Mouse (Mus musculus) kidney, embryonic 15.5 days (tissue): ENCODE measurements around the gene Lgi1. TPM values are rescaled to one million over a fixed set of nuclear protein-coding genes. Genes with fewer than 3 reads are reported as not detected.

Source experiments
- ATAC-seq: fragments of 200-750 bp; cut with Nextera tagmentation; replicated peaks from 2 replicates; pipeline ENCODE4 v1.8.0; 2017; ENCODE audit warnings: moderate TSS enrichment; ENCODE audit not compliant: low FRiP score
- H3K27ac ChIP-seq: fragments of 300-500 bp; sonication (generic); 2 replicates; pipeline ENCODE4 v1.5.1; 2015; ENCODE audit warnings: mild to moderate bottlenecking, inconsistent platforms
- H3K27me3 ChIP-seq: fragments of 300-500 bp; sonication (generic); 2 replicates; pipeline ENCODE4 v1.6.1; 2015; ENCODE audit warnings: inconsistent platforms
- H3K36me3 ChIP-seq: fragments of 300-500 bp; sonication (generic); 2 replicates; pipeline ENCODE4 v1.6.1; 2015; ENCODE audit warnings: inconsistent platforms
- H3K4me1 ChIP-seq: fragments of 300-500 bp; sonication (generic); 2 replicates; pipeline ENCODE4 v1.6.1; 2015; ENCODE audit warnings: inconsistent platforms
- H3K4me2 ChIP-seq: fragments of 300-500 bp; sonication (generic); 2 replicates; pipeline ENCODE4 v1.6.1; 2015; ENCODE audit warnings: moderate library complexity, mild to moderate bottlenecking, inconsistent platforms
- H3K4me3 ChIP-seq: fragments of 300-500 bp; sonication (generic); replicated peaks from 2 replicates; pipeline ENCODE4 v1.5.1; 2015; ENCODE audit warnings: mild to moderate bottlenecking, inconsistent platforms
- H3K9ac ChIP-seq: fragments of 300-500 bp; sonication (generic); 2 replicates; pipeline ENCODE4 v1.6.1; 2015; ENCODE audit warnings: mild to moderate bottlenecking, inconsistent platforms
- H3K9me3 ChIP-seq: fragments of 300-500 bp; sonication (generic); replicated peaks from 2 replicates; pipeline ENCODE4 v1.6.1; 2016; ENCODE audit warnings: inconsistent platforms
- WGBS: fragments of 180-500 bp; shearing (Covaris S2); methylation state at CpG from one replicate; pipeline ENCODE4 v1.1.7; 2015; ENCODE audit warnings: mixed read lengths; 5-methylcytosine and 5-hydroxymethylcytosine counted together
- polyA plus RNA-seq: library from polyadenylated mRNA; unstranded; fragments of >200 nt; fragmentation: Nextera tagmentation; extraction: Ambion mirVana; gene quantifications from 2 replicates; pipeline ENCODE4 v1.2.1, GENCODE M21; 2015

The Lgi1 gene
- polyA plus RNA-seq, 1 experiment from 2014 or later: 2.8 TPM

DNA sequence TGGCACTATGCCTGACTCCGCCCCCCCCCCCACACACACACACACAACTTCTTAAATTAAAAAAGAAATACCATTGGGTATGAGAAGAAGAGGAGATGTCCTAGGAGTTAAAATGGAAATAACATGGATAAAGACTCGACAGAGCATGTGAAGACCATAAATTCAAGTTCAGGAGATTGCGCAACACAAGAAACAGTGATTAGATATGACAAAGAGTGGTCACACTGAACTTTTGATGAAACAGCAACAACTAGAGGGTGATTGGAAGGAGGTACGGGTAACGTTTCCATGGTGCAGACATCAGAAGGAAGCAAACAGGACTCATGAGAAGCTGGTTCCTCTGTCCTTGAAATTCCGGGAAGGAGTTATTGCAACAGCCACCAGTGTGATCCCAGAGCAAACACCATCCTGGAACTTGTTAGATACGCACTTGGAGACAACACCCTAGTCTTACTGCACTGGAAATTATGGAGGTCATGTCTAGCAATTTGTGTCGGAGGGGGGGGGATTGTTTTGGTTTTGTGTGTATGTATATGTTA is 22.0 kb upstream of the Lgi1 start:
- Histone ChIP-seq H3K4me3 (no peak overlapping the region), H3K27me3 (no peaks in the 10 kb centered on the region), H3K9ac (no peak overlapping the region), H3K4me2 (no peak overlapping the region), H3K4me1 (0 out of 2 replicates have a peak, but pooled peaks cover 6% of the 10 kb centered on the region), H3K9me3 (no peaks in the 10 kb centered on the region), H3K27ac (no peak overlapping the region), H3K36me3 (no peaks in the 10 kb centered on the region)
- no peak for ATAC-seq
- WGBS: 87% methylated on average over 8 of the region's 8 CpGs

DNA sequence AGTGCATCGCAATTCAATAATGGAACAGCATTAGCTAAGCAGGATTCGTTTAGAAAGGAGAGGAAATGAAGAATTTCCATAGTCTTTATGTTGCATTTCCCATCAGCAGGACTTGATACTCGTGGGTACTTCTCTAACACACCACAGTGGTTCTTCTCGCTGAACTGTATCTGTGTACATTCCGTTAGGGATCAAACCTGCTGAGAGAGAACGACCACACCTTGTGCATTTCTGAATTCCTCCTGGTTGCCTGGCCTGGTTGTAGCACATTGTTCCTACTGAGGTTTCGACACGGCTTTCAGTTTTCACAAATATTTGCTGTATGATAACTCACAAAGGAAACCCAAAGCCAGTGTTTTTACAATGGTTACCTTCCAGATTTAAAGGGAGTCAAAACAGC is 19.6 kb upstream of the Lgi1 start:
- Histone ChIP-seq H3K4me2 (no peak overlapping the region), H3K9me3 (no peaks in the 10 kb centered on the region), H3K9ac (no peak overlapping the region), H3K27me3 (no peaks in the 10 kb centered on the region), H3K27ac (no peak overlapping the region), H3K4me3 (no peak overlapping the region), H3K4me1 (no peaks in the 10 kb centered on the region), H3K36me3 (no peaks in the 10 kb centered on the region)
- no peak for ATAC-seq
- WGBS: 69% methylated on average over 8 of the region's 8 CpGs

GRCm38 (mm10) chr19:38245361-38246176 is 18.8 kb upstream of the Lgi1 start:
- H3K9me3 ChIP-seq: no peaks in the 10 kb centered on the region
- no peaks in the 10 kb centered on the region for H3K27me3 ChIP-seq
- no peaks in the 10 kb centered on the region for H3K36me3 ChIP-seq
- H3K9ac ChIP-seq: no peak overlapping the region
- no peak for ATAC-seq
- H3K4me1 ChIP-seq: no peaks in the 10 kb centered on the region
- H3K4me3 ChIP-seq: no peak overlapping the region
- peak overlapping the region; percentile 18; the same call in 1 of the 2 replicates for H3K4me2 ChIP-seq
- no peak overlapping the region for H3K27ac ChIP-seq
- 49% methylated on average over 10 of the region's 10 CpGs for WGBS

DNA sequence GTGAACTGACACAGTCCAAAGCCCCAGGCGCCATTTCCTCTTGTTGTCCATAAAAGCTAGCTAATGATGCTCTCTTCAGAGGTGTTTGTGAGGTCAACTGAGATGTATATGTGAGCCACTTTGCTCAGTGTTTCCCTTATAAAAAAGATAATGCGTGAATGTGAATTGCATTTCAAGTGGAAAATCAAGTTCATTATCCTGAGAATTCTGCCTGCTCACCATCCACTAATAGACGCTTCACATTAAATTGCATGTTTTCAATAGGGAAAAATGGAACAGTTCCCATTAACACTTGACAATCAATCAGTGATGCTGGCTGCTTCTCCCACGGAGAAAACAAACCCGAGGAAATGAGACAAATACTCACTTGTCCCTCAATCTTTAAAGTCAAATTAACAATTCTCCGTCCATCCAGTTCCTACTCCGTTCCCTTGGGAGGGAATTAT is 18.1 kb upstream of the Lgi1 start:
- Histone ChIP-seq H3K4me3 (no peak overlapping the region), H3K4me2 (no peak overlapping the region), H3K27ac (no peak overlapping the region), H3K9ac (no peak overlapping the region), H3K4me1 (no peaks in the 10 kb centered on the region), H3K36me3 (no peaks in the 10 kb centered on the region), H3K9me3 (no peaks in the 10 kb centered on the region), H3K27me3 (no peaks in the 10 kb centered on the region)
- 72% methylated on average over 7 of the region's 7 CpGs for WGBS
- ATAC-seq: no peak

DNA sequence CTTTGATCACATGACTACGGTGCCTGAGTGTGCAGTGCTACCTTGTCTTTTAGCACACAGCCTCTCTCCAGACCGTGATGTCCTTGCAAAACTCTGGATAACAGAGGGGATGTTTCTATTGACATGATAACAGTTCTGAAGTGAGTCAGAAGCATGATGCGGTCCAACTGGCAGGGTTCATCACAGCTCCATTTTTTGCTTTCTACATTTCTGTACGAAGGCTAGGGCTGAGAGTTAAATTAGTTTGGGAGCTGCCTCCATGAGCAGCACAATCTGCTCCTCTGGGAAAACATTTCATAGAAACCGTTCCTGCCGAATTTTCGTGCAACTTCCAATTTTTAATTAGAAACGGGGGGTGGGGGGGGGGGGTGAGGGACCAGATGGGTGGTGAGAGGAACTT is 14.7 kb upstream of the Lgi1 start:
- Histone ChIP-seq H3K9ac (no peak overlapping the region), H3K4me3 (no peak overlapping the region), H3K27ac (no peak overlapping the region), H3K4me2 (no peak overlapping the region), H3K9me3 (no peaks in the 10 kb centered on the region), H3K27me3 (no peaks in the 10 kb centered on the region), H3K4me1 (no peaks in the 10 kb centered on the region), H3K36me3 (no peaks in the 10 kb centered on the region)
- ATAC-seq: no peak
- 85% methylated on average over 8 of the region's 8 CpGs for WGBS

DNA sequence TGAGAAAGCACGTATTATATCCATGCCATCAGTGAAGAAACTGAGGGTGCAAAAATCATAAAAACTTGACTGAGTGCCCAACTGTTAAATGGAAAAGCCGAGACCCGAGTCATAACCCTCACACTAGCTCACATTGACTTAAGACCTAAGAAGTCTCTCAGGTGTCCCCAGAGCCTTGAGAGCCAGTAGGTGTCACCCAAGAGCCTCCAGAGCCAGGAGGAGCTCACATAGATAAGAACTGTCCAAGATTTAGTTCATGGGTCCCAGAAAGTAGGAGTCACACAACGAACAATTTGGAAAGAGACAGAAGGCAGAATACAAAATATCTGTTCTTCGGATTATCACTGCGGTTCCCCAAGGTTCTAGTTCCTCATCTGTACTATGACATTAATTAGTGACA is 10.5 kb upstream of the Lgi1 start:
- no peaks in the 10 kb centered on the region for H3K4me1 ChIP-seq

GRCm38 (mm10) chr19:38258651-38259065 is 5.7 kb upstream of the Lgi1 start:
- no peak overlapping the region for H3K4me3 ChIP-seq
- H3K27ac ChIP-seq: no peak overlapping the region
- no peaks in the 10 kb centered on the region for H3K4me1 ChIP-seq
- no peaks in the 10 kb centered on the region for H3K9me3 ChIP-seq
- WGBS: 84% methylated on average over 3 of the region's 3 CpGs
- H3K36me3 ChIP-seq: no peaks in the 10 kb centered on the region
- no peak for ATAC-seq
- no peak overlapping the region for H3K9ac ChIP-seq
- H3K4me2 ChIP-seq: no peak overlapping the region
- H3K27me3 ChIP-seq: peaks cover 9% of the 10 kb centered on the region

More for the DNA sequence above, 10.5 kb upstream of the Lgi1 start:
- Histone ChIP-seq H3K27me3 (no peaks in the 10 kb centered on the region), H3K9me3 (no peaks in the 10 kb centered on the region), H3K9ac (no peak overlapping the region), H3K27ac (no peak overlapping the region), H3K36me3 (no peaks in the 10 kb centered on the region), H3K4me3 (no peak overlapping the region), H3K4me2 (no peak overlapping the region)
- no peak for ATAC-seq
- WGBS: 57% methylated on average over 6 of the region's 6 CpGs

DNA sequence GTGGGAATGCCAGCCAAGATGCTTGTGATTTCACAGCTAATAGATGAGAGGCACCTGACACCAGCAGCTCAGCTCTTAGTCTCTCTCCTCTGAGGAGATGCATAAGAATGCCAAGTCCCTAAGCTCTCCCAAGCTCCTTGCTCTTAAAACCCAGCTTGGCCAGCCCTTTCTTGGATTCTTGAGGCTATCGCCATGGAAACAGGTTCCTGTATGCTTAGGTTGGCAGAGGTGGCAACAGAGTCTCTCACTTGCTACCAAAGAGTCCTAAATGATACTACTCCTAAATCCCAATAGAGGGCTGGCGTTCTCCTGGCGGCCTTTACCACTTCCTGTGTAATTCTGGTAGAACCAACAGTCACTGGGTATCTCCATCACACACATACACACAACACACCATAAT is 4.9 kb upstream of the Lgi1 start:
- Histone ChIP-seq H3K36me3 (no peaks in the 10 kb centered on the region), H3K4me1 (peaks cover 5% of the 10 kb centered on the region), H3K4me3 (no peak overlapping the region), H3K27me3 (peaks cover 15% of the 10 kb centered on the region), H3K9ac (no peak overlapping the region), H3K9me3 (no peaks in the 10 kb centered on the region), H3K27ac (no peak overlapping the region), H3K4me2 (no peak overlapping the region)
- no peak for ATAC-seq
- WGBS: 88% methylated on average over 3 of the region's 3 CpGs

- no peaks in the 10 kb centered on the region for H3K36me3 ChIP-seq
- no peak overlapping the region for H3K27ac ChIP-seq
- peaks cover 23% of the 10 kb centered on the region for H3K27me3 ChIP-seq
- no peak overlapping the region for H3K4me3 ChIP-seq
- no peaks in the 10 kb centered on the region for H3K9me3 ChIP-seq
- no peak overlapping the region for H3K9ac ChIP-seq
- H3K4me1 ChIP-seq: peaks cover 10% of the 10 kb centered on the region
- WGBS: 33% methylated on average over 4 of the region's 4 CpGs
- no peak overlapping the region for H3K4me2 ChIP-seq
- ATAC-seq: no peak
Measured at GRCm38 (mm10) chr19:38260346-38260745, 4.0 kb upstream of the Lgi1 start.

DNA sequence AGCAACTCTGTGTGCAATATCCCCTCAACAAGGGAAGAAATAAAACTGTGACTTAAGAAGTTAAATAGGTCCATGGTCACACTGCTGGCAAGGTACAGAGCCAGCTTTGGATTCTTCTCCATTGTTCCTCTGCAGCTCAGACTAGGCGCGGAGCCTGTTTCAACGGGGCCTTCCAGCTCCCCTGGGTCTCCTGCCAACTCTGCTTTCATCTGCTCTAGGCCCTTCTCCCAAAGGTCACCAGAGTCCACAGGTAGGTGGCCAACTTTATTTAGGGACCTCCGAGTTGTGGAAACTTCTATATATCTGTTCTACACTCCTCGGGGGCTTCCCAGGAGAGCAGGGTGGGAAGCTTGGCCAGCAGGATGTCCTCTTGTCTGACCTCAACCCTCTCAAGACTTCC is 3.0 kb upstream of the Lgi1 start:
- Histone ChIP-seq H3K27me3 (peaks cover 33% of the 10 kb centered on the region), H3K4me3 (no peak overlapping the region), H3K4me2 (no peak overlapping the region), H3K36me3 (no peaks in the 10 kb centered on the region), H3K27ac (no peak overlapping the region), H3K4me1 (peaks cover 10% of the 10 kb centered on the region), H3K9ac (no peak overlapping the region), H3K9me3 (no peaks in the 10 kb centered on the region)
- 78% methylated on average over 5 of the region's 5 CpGs for WGBS
- ATAC-seq: no peak

GRCm38 (mm10) chr19:38263829-38264504 is 369 bp upstream of the Lgi1 start:
- WGBS: 19% methylated on average over 14 of the region's 14 CpGs
- Histone ChIP-seq H3K9me3 (no peaks in the 10 kb centered on the region), H3K4me3 (peak overlapping the region; percentile 11; the same call in 1 of the 2 replicates), H3K27me3 (peaks cover 36% of the 10 kb centered on the region), H3K4me2 (peak overlapping the region; percentile 48), H3K36me3 (no peaks in the 10 kb centered on the region), H3K27ac (no peak overlapping the region), H3K9ac (no peak overlapping the region), H3K4me1 (peaks cover 10% of the 10 kb centered on the region)
- no peak for ATAC-seq

- no peak overlapping the region for H3K4me3 ChIP-seq
- no peak overlapping the region for H3K27ac ChIP-seq
- no peak overlapping the region for H3K4me2 ChIP-seq
- H3K9ac ChIP-seq: no peak overlapping the region
- 80% methylated on average over 5 of the region's 5 CpGs for WGBS
- no peaks in the 10 kb centered on the region for H3K36me3 ChIP-seq
- H3K4me1 ChIP-seq: peaks cover 10% of the 10 kb centered on the region
- H3K9me3 ChIP-seq: no peaks in the 10 kb centered on the region
- ATAC-seq: no peak
- H3K27me3 ChIP-seq: peaks cover 36% of the 10 kb centered on the region
Measured at GRCm38 (mm10) chr19:38265767-38266166, 1.4 kb downstream of the Lgi1 start.
